Mouse (Mus musculus) heart, embryonic 14.5 days (tissue): ENCODE measurements around the gene Guca1b. TPM values are rescaled to one million over a fixed set of nuclear protein-coding genes. Genes with fewer than 3 reads are reported as not detected.

Experiments used
- ATAC-seq: fragments of 200-750 bp; cut with Nextera tagmentation; 2 replicates; pipeline ENCODE4 v1.8.0; 2017; ENCODE audit warnings: low read depth, moderate TSS enrichment; ENCODE audit not compliant: insufficient number of reproducible peaks, insufficient read depth, low FRiP score
- H3K27ac ChIP-seq, 2 experiments: fragments of 200-500 bp in 1 of 2; fragments of 300-500 bp in 1 of 2; sonication (generic) in 1 of 2; replicated peaks in 1 of 2; 2 replicates each; pipeline ENCODE4 v1.5.1; 2012 to 2014; ENCODE audit warnings: low read depth in 2 of 2, low read length in 2 of 2, control low read depth in 1 of 2, mild to moderate bottlenecking in 1 of 2, mixed read lengths in 1 of 2; ENCODE audit not compliant: control insufficient read depth in 1 of 2, insufficient read depth in 1 of 2
- H3K27me3 ChIP-seq: fragments of 300-500 bp; sonication (generic); 2 replicates; pipeline ENCODE4 v1.6.1; 2014; ENCODE audit warnings: mild to moderate bottlenecking, low read length, control low read depth; ENCODE audit not compliant: control insufficient read depth, insufficient read depth
- H3K36me3 ChIP-seq: fragments of 300-500 bp; sonication (generic); 2 replicates; pipeline ENCODE4 v1.6.1; 2014; ENCODE audit warnings: mild to moderate bottlenecking, control low read depth, low read length, mixed read lengths; ENCODE audit not compliant: control insufficient read depth, insufficient read depth
- H3K4me1 ChIP-seq, 2 experiments: fragments of 200-500 bp in 1 of 2; fragments of 300-500 bp in 1 of 2; sonication (generic) in 1 of 2; 2 replicates each; pipeline ENCODE4 v1.6.1; 2012 to 2014; ENCODE audit warnings: low read length in 2 of 2, control low read depth in 1 of 2, mixed read lengths in 1 of 2; ENCODE audit not compliant: control insufficient read depth in 2 of 2, insufficient read depth in 2 of 2
- H3K4me2 ChIP-seq: fragments of 300-500 bp; sonication (generic); 2 replicates; pipeline ENCODE4 v1.6.1; 2014; ENCODE audit warnings: mild to moderate bottlenecking, low read length
- H3K4me3 ChIP-seq, 2 experiments: fragments of 200-500 bp in 1 of 2; fragments of 300-500 bp in 1 of 2; sonication (generic) in 1 of 2; 2 replicates each; pipeline ENCODE4 v1.5.1; 2012 to 2014; ENCODE audit warnings: low read length in 2 of 2, mild to moderate bottlenecking in 2 of 2, control low read depth in 1 of 2, low read depth in 1 of 2, moderate library complexity in 1 of 2; ENCODE audit not compliant: control insufficient read depth in 1 of 2, insufficient read depth in 1 of 2
- H3K9ac ChIP-seq: fragments of 300-500 bp; sonication (generic); 2 replicates; pipeline ENCODE4 v1.6.1; 2014; ENCODE audit warnings: mild to moderate bottlenecking, low read length
- H3K9me3 ChIP-seq: fragments of 300-500 bp; sonication (generic); 2 replicates; pipeline ENCODE4 v1.6.1; 2016; ENCODE audit warnings: low read length, control low read depth; ENCODE audit not compliant: control insufficient read depth
- WGBS: fragments of 180-500 bp; shearing (Covaris S2); extraction: QIAGEN DNeasy Blood & Tissue Kit; methylation state at CpG from one replicate; pipeline ENCODE4 v1.1.7; 2014; 5-methylcytosine and 5-hydroxymethylcytosine counted together
- polyA plus RNA-seq: library from polyadenylated mRNA; unstranded; fragments of >200 nt; fragmentation: Nextera tagmentation; extraction: Ambion mirVana; gene quantifications from 2 replicates; pipeline ENCODE4 v1.2.1, GENCODE M21; 2014

Gene Guca1b
- polyA plus RNA-seq, 1 experiment from 2014 or later, result 0.96 TPM

DNA sequence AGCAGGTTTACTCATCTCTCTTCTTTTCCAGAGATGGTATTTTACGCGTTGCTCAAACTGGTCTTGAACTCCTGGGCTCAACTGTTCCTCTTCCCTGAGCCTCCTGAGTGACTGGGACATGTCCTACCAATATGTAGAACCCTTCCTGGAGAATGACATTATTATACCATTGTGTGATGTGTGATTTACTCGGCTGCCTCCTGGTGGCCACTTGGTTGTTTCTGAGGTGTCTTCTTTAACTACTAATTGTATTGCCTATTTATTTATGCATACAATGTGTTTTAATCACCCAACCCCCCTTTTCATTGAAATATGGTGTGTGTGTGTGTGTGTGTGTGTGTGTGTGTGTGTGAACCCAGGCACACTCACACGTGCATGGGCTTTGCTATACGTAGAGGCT is 45.6 kb downstream of the Guca1b start:
- H3K4me1 ChIP-seq, result peaks cover 0 to 3% of the 10 kb centered on the region in 2 experiments; a peak in 1 of 4 replicates
- no peaks in the 10 kb centered on the region for H3K9me3 ChIP-seq
- no peak overlapping the region for H3K9ac ChIP-seq
- H3K27me3 ChIP-seq, result no peaks in the 10 kb centered on the region
- ATAC-seq, result no peak
- WGBS, result 67% methylated on average over 5 of the region's 5 CpGs
- H3K4me3 ChIP-seq, result no peak overlapping the region
- H3K4me2 ChIP-seq, result no peak overlapping the region
- H3K27ac ChIP-seq, result no peak overlapping the region
- H3K36me3 ChIP-seq, result no peaks in the 10 kb centered on the region

DNA sequence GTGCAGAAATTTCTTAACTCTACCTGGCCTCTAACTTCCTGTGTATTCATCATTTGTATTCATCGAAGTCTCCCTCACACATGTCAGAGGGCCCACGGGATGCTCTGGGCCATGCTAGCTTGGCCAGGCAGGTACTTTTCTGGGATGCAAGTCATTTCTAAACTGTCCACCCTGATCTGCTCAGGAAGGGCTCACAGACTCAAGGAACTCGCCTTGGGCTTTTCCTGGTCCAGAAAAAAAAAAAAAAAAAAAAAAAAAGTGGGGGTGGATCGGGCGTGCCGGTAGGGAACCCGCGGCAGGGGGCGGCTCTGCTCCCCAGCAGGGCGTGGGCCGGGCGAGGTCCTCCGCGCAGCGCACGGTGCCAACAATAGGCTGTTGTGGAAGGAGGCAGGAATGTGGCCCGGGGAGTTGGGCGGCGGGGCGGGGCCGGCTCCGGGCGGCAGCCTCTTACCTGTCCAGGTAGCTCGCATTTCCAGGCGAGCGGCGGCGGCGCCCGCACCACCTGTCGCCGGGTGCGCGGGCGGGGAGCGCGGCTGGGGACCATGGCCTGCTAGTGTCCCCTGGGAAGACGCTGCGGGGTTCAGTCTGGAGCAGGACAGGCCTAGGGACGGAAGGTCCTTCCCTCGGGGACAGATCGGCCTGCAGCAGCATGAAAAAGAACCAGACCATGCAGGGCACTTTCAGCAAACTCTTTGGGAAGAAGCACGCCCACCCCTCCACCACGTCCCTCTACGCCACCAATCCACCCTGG is 51.1 kb downstream of the Guca1b start, which contains the start of gene AI661453:
Gene AI661453, plus strand, starts transcription at position 460 of the 751 bp plus-strand sequence.
- peak; percentile 38; the same call in 1 of the 2 replicates for ATAC-seq
- Histone ChIP-seq H3K4me1 (peaks cover 14 to 27% of the 10 kb centered on the region in 2 experiments; a peak in 3 of 4 replicates), H3K9me3 (no peaks in the 10 kb centered on the region), H3K27me3 (no peaks in the 10 kb centered on the region), H3K9ac (peak within 1 kb of the TSS; percentile 76), H3K27ac (peak within 1 kb of the TSS in 1 of 2 experiments; percentile 7; a peak in 1 of 4 replicates), H3K4me2 (peak within 1 kb of the TSS; percentile 90), H3K4me3 (peak within 1 kb of the TSS; percentile 44 to 55), H3K36me3 (no peaks in the 10 kb centered on the region)
- 1% methylated on average over 45 of the region's 45 CpGs for WGBS

DNA sequence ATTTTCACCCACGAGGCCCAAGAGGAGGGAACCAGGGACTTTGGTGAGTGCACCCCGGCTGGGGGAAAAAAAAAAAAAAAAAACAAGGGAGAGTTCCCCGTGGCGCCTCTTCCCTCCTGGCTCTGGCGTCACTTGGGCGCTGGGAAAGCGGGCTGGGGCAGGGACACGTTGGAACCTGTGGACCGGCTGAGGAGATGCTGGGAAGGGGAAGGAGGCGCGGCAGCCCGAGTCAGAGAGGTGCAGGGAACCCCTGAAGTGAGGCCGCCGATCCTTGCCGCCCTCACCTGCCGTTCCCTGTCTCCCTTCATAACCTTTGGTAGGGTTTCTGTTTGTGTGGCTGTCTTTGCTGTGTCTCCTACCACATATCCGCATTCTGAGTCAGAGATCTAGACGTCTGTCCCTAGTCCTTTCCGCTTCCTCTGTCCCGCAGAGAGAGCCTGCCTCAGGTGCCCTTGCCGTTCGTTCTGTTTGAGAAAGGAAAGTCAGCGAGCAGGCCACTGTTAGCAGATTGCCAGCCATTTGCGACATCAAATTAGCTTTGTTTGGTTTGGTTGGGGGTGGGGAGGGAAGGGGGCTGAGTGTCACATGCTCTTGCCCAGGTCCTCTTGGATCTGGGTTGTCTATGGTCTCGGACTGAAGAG is 51.8 kb downstream of the Guca1b start, which contains the start of gene 1700001C19Rik:
Gene 1700001C19Rik, minus strand, starts transcription at position 470 of the 641 bp plus-strand sequence.
- H3K4me3 ChIP-seq, result peak within 1 kb of the TSS; percentile 44 to 55
- H3K4me2 ChIP-seq, result peak within 1 kb of the TSS; percentile 90
- no peaks in the 10 kb centered on the region for H3K9me3 ChIP-seq
- 3% methylated on average over 24 of the region's 25 CpGs for WGBS
- no peaks in the 10 kb centered on the region for H3K27me3 ChIP-seq
- peak within 1 kb of the TSS in 1 of 2 experiments; percentile 7; a peak in 1 of 4 replicates for H3K27ac ChIP-seq
- H3K36me3 ChIP-seq, result no peaks in the 10 kb centered on the region
- peak within 1 kb of the TSS; percentile 76 for H3K9ac ChIP-seq
- no peak for ATAC-seq
- H3K4me1 ChIP-seq, result peaks cover 21 to 34% of the 10 kb centered on the region in 2 experiments

DNA sequence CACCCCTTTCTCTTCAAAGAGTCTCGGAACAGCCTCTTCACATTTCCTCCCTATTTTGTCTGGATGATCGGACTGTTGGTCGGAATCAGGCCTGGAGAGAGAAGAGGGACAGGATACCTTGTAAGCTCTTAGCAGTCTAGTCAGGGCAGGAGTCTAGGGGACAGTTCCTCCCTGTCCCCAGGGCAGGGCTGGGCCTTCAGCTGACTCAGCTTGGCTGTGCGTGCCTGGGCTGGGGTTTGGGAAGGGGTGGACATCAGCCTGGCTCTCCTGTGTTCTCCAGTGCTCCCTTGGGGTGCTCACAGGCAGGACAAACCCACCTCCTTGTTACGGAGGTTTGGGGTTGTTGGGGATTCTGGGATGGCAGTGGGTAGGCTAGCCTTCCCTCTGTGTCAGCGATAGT is 53.4 kb downstream of the Guca1b start:
- no peak overlapping the region for H3K27ac ChIP-seq
- no peak overlapping the region for H3K4me3 ChIP-seq
- no peak overlapping the region for H3K4me2 ChIP-seq
- H3K36me3 ChIP-seq, result no peaks in the 10 kb centered on the region
- ATAC-seq, result no peak
- H3K4me1 ChIP-seq, result peaks cover 21 to 37% of the 10 kb centered on the region in 2 experiments
- WGBS, result 68% methylated on average over 6 of the region's 6 CpGs
- no peaks in the 10 kb centered on the region for H3K9me3 ChIP-seq
- no peaks in the 10 kb centered on the region for H3K27me3 ChIP-seq
- no peak overlapping the region for H3K9ac ChIP-seq

DNA sequence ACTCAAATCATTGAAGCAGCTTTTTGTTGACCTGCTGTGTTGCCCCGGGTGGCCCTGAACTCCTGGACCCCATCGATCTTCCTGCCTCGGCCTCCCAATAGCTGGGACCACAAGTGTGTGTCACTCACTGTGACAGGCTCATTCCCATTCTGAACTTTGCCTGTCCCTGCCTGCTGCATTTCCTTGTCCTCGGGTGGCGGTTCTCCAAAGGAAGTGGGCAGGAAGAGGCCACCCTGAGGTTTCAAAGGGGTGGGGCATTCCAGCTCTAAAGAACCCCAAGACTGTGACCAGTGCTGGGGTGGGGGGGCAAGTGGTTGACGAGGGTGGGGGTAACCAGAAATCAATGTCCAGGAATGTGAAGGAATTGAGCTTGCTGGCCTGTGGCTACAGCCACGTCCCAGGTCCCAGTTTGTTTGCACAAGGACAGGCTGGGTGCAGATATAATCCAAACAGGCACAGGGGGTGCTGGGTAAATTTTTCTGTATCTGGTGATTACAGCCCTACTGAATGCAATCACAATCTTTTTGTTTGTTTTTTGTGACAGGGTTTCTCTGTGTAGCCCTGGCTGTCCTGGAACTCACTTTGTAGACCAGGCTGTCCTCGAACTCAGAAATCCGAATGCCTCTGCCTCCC is 54.3 kb downstream of the Guca1b start:
- WGBS, result 54% methylated on average over 9 of the region's 9 CpGs
- no peak for ATAC-seq
- Histone ChIP-seq H3K27ac (peak overlapping the region in 1 of 2 experiments; percentile 49; a peak in 1 of 4 replicates), H3K9me3 (no peaks in the 10 kb centered on the region), H3K36me3 (no peaks in the 10 kb centered on the region), H3K4me3 (no peak overlapping the region), H3K4me2 (no peak overlapping the region), H3K27me3 (no peaks in the 10 kb centered on the region), H3K4me1 (peaks cover 27 to 44% of the 10 kb centered on the region in 2 experiments), H3K9ac (no peak overlapping the region; the same call in 1 of the 2 replicates)

DNA sequence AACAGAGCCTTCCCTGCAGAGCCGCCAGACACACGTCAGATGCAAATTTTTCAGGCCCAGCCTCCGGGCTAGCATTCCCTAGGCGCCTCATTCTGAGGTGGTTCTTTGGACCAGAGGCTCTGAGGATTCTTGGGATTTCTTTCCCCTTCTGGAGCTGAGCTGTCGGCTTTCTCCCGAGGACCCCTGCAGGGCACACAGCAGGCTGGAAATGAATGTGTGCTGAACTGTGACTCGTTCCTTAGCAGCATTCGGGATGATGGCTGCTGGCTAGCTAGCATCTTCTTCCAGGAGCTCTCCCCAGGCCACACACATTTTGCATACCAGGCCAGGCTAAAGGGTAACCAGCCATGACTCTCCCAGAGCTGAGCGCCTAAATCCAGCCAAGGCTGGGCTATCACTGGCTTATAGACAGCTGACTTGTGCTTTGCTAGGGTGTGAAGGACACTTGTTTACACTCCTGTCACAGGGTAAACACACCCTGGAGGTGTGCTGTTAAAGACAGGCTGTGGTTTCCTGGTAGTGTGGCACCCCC is 55.2 kb downstream of the Guca1b start:
- no peaks in the 10 kb centered on the region for H3K36me3 ChIP-seq
- no peaks in the 10 kb centered on the region for H3K27me3 ChIP-seq
- peak overlapping the region; percentile 2 to 49; a peak in 2 of 4 replicates for H3K27ac ChIP-seq
- WGBS, result 23% methylated on average over 9 of the region's 9 CpGs
- H3K4me2 ChIP-seq, result no peak overlapping the region
- H3K4me3 ChIP-seq, result no peak overlapping the region
- no peak for ATAC-seq
- no peaks in the 10 kb centered on the region for H3K9me3 ChIP-seq
- peaks cover 27 to 47% of the 10 kb centered on the region in 2 experiments for H3K4me1 ChIP-seq
- H3K9ac ChIP-seq, result peak overlapping the region; percentile 48; the same call in 1 of the 2 replicates
